Mouse (Mus musculus) liver, embryonic 14.5 days (tissue): ENCODE results near the gene Lin7a.

Experiments
- CTCF ChIP-seq: IDR thresholded peaks from 2 replicates; pipeline ENCODE4 v1.5.1; 2016; ENCODE audit warnings: antibody characterized with exemption, low read depth, control low read depth
- EP300 ChIP-seq: IDR thresholded peaks from 2 replicates; pipeline ENCODE4 v1.6.1; 2016; ENCODE audit warnings: antibody characterized with exemption, low read depth

- TF ChIP-seq CTCF (no peak), EP300 (no peak)
Observed at GRCm38 (mm10) chr10:107467819-107468218, 196.3 kb downstream of the Lin7a start.
